Comparison of ENCODE assay signal across 8 mouse cellular contexts in genomic region chr4:49631319-49632138, GRCm38 (mm10). TPM values are rescaled to one million over a fixed set of nuclear protein-coding genes. Genes with fewer than 3 reads are reported as not detected.
A peak's percentile ranks its signal among the peaks of the same experiment; 100 is the strongest.
DNase-seq lines count a peak whose midpoint lies in the region; ATAC-seq and TF ChIP-seq lines count a peak whose summit lies in the region.

Gene Rnf20 (plus strand): TSS chr4:49632006.

- H3K9me3 ChIP-seq in ES-E14 (ENCODE audit: control insufficient read depth, insufficient read depth, low read depth, low read length) = no peaks in the 10 kb centered on the region
- no peaks in the 10 kb centered on the region for H3K9me3 ChIP-seq in forebrain, embryonic 14.5 days (replicated peaks; ENCODE audit: control insufficient read depth, low read length)
- no peaks in the 10 kb centered on the region for H3K9me3 ChIP-seq in neural tube, embryonic 15.5 days (replicated peaks)

- H3K4me1 ChIP-seq in ES-E14 (ENCODE audit: control insufficient read depth in 2 of 2, insufficient read depth in 2 of 2, low read length in 2 of 2, poor library complexity in 1 of 2) = no peaks in the 10 kb centered on the region; a peak in 1 of 4 replicates
- H3K4me1 ChIP-seq in forebrain, embryonic 14.5 days (ENCODE audit: control insufficient read depth, insufficient read depth, low read length) = peaks cover 7% of the 10 kb centered on the region
- peaks cover 26% of the 10 kb centered on the region for H3K4me1 ChIP-seq in neural tube, embryonic 15.5 days
- no peaks in the 10 kb centered on the region for H3K4me1 ChIP-seq in thymus, adult 2 months (replicated peaks; ENCODE audit: control insufficient read depth, insufficient read depth, low read length)

- in situ Hi-C loops in ES-E14 (cut with MboI; ENCODE audit: low sequenced_read_pairs in 2 of 2, unreplicated experiment in 2 of 2) = loop anchor here in 1 of 2 experiments (25.0 kb wide), 1 partner anchor 1169 kb away; the partner anchor contains the start of gene Tex10

- peak within 1 kb of the TSS; percentile 67 for H3K27ac ChIP-seq in ES-E14 (ENCODE audit: insufficient read depth, low read depth, low read length, poor library complexity, severe bottlenecking)
- peak within 1 kb of the TSS; percentile 81 for H3K27ac ChIP-seq in forebrain, embryonic 14.5 days (ENCODE audit: low read depth, low read length)
- peak within 1 kb of the TSS; percentile 90 for H3K27ac ChIP-seq in neural tube, embryonic 15.5 days (replicated peaks)
- no peak within 1 kb of the TSS for H3K27ac ChIP-seq in thymus, adult 2 months (ENCODE audit: control insufficient read depth, insufficient read depth, low read length)

- peak; percentile 92 for DNase-seq in ES-E14 (ENCODE audit: low read depth, low spot score)
- peak; percentile 95 for DNase-seq in cerebellum, adult 11 months
- peak; percentile 98 for DNase-seq in forebrain, embryonic 14.5 days (ENCODE audit: low spot score)
- peak; percentile 94 to 97 for DNase-seq in heart, postnatal 14 days
- peak; percentile 97 for DNase-seq in layer of hippocampus, adult 11-12 months (ENCODE audit: low spot score)
- DNase-seq in lung, adult 18-20 months = peak; percentile 96 to 97
- peak; percentile 92 for DNase-seq in thymus, adult 2 months

- 4% methylated on average over 37 of the region's 37 CpGs for WGBS in forebrain, embryonic 14.5 days
- WGBS in neural tube, embryonic 15.5 days = 4% methylated on average over 37 of the region's 37 CpGs
- WGBS in thymus, adult 2 months = 3% methylated on average over 37 of the region's 37 CpGs

- H3K36me3 ChIP-seq in ES-E14 (ENCODE audit: control insufficient read depth, insufficient read depth, low read length, poor library complexity, severe bottlenecking) = peaks cover 2% of the 10 kb centered on the region; the same call in 1 of the 2 replicates
- peaks cover 24% of the 10 kb centered on the region for H3K36me3 ChIP-seq in forebrain, embryonic 14.5 days (ENCODE audit: control insufficient read depth, insufficient read depth, low read length)
- peaks cover 27% of the 10 kb centered on the region for H3K36me3 ChIP-seq in neural tube, embryonic 15.5 days
- peaks cover 5% of the 10 kb centered on the region for H3K36me3 ChIP-seq in thymus, adult 2 months (ENCODE audit: control insufficient read depth, insufficient read depth, low read length)

- H3K4me2 ChIP-seq in forebrain, embryonic 14.5 days (ENCODE audit: low read length) = peak within 1 kb of the TSS; percentile 82
- H3K4me2 ChIP-seq in neural tube, embryonic 15.5 days = peak within 1 kb of the TSS; percentile 84

- intact Hi-C loops in heart, postnatal 14 days (cut with DNase I) = no loop called here

- H3K9ac ChIP-seq in ES-E14 (ENCODE audit: insufficient read depth, low read depth, low read length, poor library complexity, severe bottlenecking) = peak within 1 kb of the TSS; percentile 97
- H3K9ac ChIP-seq in forebrain, embryonic 14.5 days (ENCODE audit: low read length) = peak within 1 kb of the TSS; percentile 79
- H3K9ac ChIP-seq in neural tube, embryonic 15.5 days (replicated peaks) = peak within 1 kb of the TSS; percentile 92

- 0 out of 2 replicates have a peak, but pooled peaks have one; percentile 13 for TF ChIP-seq CTCF in thymus, adult 2 months (IDR thresholded peaks at IDR 0.05; ENCODE audit: borderline replicate concordance, control insufficient read depth, extremely low read depth, insufficient read depth, low read length, poor library complexity)

- peak; percentile 98 for ATAC-seq in forebrain, embryonic 14.5 days
- ATAC-seq in neural tube, embryonic 15.5 days (ENCODE audit: low FRiP score) = peak; percentile 98

- no peaks in the 10 kb centered on the region for H3K27me3 ChIP-seq in forebrain, embryonic 14.5 days (replicated peaks; ENCODE audit: control insufficient read depth, insufficient read depth, low read length)
- H3K27me3 ChIP-seq in neural tube, embryonic 15.5 days (replicated peaks) = no peaks in the 10 kb centered on the region
- H3K27me3 ChIP-seq in thymus, adult 2 months (ENCODE audit: control insufficient read depth, insufficient read depth, low read length) = no peaks in the 10 kb centered on the region

- peak within 1 kb of the TSS; percentile 91 to 98 for H3K4me3 ChIP-seq in ES-E14 (ENCODE audit: insufficient read depth in 1 of 2, low read depth in 1 of 2, low read length in 2 of 2, poor library complexity in 1 of 2, severe bottlenecking in 1 of 2)
- peak within 1 kb of the TSS; percentile 85 for H3K4me3 ChIP-seq in forebrain, embryonic 14.5 days (ENCODE audit: low read depth, low read length)
- H3K4me3 ChIP-seq in neural tube, embryonic 15.5 days (replicated peaks) = peak within 1 kb of the TSS; percentile 95
- peak within 1 kb of the TSS; percentile 84 for H3K4me3 ChIP-seq in thymus, adult 2 months (ENCODE audit: control insufficient read depth, insufficient read depth, low read length)

- peak; percentile 67; the same call in 1 of the 2 replicates for TF ChIP-seq POLR2A in thymus, adult 2 months (IDR thresholded peaks at IDR 0.05; ENCODE audit: control insufficient read depth, extremely low read depth, insufficient read depth, low read length, poor library complexity)

TF ChIP-seq in ES-E14, 5 proteins besides CTCF, POLR2A, EP300 and RAD21:
- no peak for TF ChIP-seq MAFK (IDR thresholded peaks at IDR 0.05; ENCODE audit: insufficient read depth, low read depth, low read length)
- TF ChIP-seq ZNF384 (IDR thresholded peaks at IDR 0.05; ENCODE audit: low read depth, low read length) = no peak
- peak; percentile 76 for TF ChIP-seq HCFC1 (IDR thresholded peaks at IDR 0.05; ENCODE audit: borderline replicate concordance, insufficient read depth, low read length)
- peak; percentile 73; the same call in 1 of the 2 replicates for TF ChIP-seq CHD2 (IDR thresholded peaks at IDR 0.05; ENCODE audit: low read depth, low read length)
- TF ChIP-seq ZC3H11A (IDR thresholded peaks at IDR 0.05; ENCODE audit: borderline replicate concordance, low read depth, low read length) = 0 out of 2 replicates have a peak, but pooled peaks have one; percentile 10

RNA-seq across cellular contexts. Expression of gene Rnf20, which starts in this region (rescaled TPM):
- total RNA-seq in ES-E14 (2012; rRNA removed) = 41.0 and 43.6 TPM in 2 replicates
- 63.0 and 71.9 TPM in 2 replicates for polyA plus RNA-seq in forebrain, embryonic 14.5 days (2014; fragmentation: Nextera tagmentation; extraction: Ambion mirVana)
- total RNA-seq in heart, postnatal 14 days (2021) = 10 to 100 TPM; 36.9 to 37.1 TPM
- polyA plus RNA-seq in neural tube, embryonic 15.5 days (2015; fragmentation: Nextera tagmentation; extraction: Ambion mirVana) = 40.0 and 42.2 TPM in 2 replicates
- polyA plus RNA-seq in thymus, adult 2 months (2012; rRNA removed) = 34.4 and 34.6 TPM in 2 replicates
